Mouse (Mus musculus): ENCODE data around the gene Gpr27. TPM values are rescaled to one million over a fixed set of nuclear protein-coding genes. Genes with fewer than 3 reads are reported as not detected.

The Gpr27 gene
- polyA plus RNA-seq, 1 experiment from 2014 or later = 2.1 TPM

DNA sequence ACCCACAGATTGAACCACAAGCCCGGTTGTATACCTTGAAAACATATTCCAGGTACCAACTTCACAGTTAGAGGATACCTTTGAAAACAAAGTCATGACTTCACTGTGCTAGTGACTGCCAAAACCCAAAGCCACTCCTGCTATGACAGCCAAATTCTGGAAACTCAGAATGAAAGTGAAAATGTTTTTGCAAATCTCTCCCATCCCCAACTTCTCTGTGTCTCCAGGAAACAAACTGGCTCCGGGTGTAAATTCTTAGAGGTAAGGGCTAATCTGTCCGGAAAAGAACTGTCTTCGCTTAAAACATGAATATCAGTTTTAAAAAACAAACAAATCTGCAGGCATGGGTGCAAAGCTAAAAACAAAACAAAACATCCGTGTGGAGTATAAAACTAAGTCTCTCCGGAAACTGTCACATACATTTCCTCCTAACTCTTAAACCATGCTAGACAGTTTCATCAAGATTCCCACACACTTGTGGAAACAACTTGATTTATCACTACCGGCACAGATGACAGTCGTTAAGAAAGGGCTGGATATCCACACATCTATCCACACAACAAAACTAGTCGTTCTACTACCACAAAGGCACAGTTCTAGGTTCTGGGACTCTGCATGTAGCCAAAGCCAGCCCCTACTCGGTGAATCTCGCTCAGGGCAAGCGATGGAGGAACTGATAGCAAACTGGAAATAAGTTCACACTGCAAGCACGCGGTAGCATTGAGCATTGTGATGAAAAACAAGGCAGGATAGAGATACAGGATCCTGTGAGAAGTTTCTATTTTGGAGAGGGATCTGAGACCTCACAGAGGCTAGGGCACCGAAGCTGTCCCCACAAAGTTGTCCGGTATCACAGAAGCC is 26.8 kb upstream of the Gpr27 start:
- WGBS = 35% methylated on average over 16 of the region's 16 CpGs
- Histone ChIP-seq H3K27ac (peak overlapping the region; percentile 96), H3K9me3 (no peaks in the 10 kb centered on the region), H3K4me3 (peak overlapping the region; percentile 88), H3K27me3 (ENCODE audit: insufficient read depth, poor library complexity, severe bottlenecking) (peaks cover 59% of the 10 kb centered on the region), H3K4me1 (replicated peaks) (peaks cover 64% of the 10 kb centered on the region), H3K36me3 (no peaks in the 10 kb centered on the region)
- no peak for DNase-seq (ENCODE audit: low spot score)

DNA sequence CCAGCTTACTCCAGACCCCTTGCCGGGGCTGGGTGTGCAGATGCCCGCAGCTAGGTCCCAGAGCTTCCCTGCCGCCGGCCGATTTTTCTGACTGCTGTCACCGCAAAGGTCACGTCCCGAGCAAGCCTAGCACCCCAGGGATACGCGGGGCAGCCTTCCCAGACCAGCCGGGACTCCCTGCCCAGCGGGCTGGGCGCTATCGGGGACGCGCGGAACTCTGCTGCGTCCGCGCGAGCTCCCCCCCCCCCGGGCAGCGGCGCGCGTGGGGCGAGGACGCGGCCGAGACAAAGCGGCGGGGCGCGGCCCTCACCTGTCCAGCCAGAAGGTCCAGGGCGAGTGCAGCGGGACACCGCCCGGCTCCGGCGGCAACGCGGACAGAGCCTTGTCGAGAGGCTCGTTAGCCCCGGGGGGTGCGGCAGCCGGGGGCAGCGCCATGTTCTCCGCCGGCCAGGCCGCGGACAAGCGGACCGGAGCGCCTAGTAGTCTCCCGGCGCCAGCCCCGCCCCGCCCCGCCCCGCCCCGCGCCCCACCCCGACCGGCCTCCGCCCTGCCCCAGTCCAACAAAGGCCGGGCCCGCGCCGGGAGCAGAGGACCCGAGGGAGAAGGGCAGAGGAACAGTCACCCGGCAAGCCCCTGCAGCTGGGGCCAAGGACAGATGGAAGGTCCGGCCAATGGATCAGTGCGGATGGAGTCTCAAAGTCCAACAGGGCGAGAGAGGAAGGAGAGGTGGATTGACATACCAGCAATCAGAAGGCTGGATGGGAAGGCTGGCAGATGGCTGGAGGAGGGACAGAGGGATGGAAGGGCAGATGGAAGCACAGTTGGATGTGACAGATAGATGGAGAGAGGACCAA is 25.9 kb upstream of the Gpr27 start, which contains the start of the genes Eif4e3 and Gm20696:
Gene Eif4e3 (minus strand): TSS at position 454 of the 854 bp plus-strand sequence.
Gene Gm20696 (minus strand): TSS at position 480 of the 854 bp plus-strand sequence.
- H3K27me3 ChIP-seq (ENCODE audit: insufficient read depth, poor library complexity, severe bottlenecking) = peaks cover 59% of the 10 kb centered on the region
- H3K27ac ChIP-seq = peak within 1 kb of the TSS; percentile 96
- no peaks in the 10 kb centered on the region for H3K9me3 ChIP-seq
- H3K4me3 ChIP-seq = peak within 1 kb of the TSS; percentile 88
- H3K4me1 ChIP-seq (replicated peaks) = peaks cover 64% of the 10 kb centered on the region
- no peaks in the 10 kb centered on the region for H3K36me3 ChIP-seq
- WGBS = under 1% methylated on average over 75 of the region's 75 CpGs
- DNase-seq (ENCODE audit: low spot score) = peak; percentile 82

DNA sequence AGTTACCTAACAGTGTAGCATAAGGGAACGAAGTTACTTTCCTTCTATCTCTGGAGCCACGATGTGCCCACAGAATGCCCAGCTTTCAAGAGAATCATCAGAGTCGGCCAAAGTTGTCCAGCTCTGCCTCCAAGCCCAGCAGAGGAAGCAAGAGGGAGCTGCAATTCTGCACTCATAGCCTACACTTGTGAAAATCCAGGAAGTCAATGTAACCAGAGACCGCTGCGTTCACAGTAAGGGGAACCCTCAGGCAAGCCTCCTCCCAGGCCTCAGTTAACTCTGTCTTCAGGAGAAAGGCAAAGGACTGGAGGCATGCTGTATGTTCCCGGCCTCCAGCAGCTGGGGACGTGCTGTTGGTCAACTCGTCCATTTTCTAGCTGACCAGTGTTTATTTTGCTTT is 25.2 kb upstream of the Gpr27 start:
- peaks cover 59% of the 10 kb centered on the region for H3K27me3 ChIP-seq (ENCODE audit: insufficient read depth, poor library complexity, severe bottlenecking)
- H3K4me1 ChIP-seq (replicated peaks) = peaks cover 64% of the 10 kb centered on the region
- peak overlapping the region; percentile 96 for H3K27ac ChIP-seq
- no peaks in the 10 kb centered on the region for H3K36me3 ChIP-seq
- 43% methylated on average over 8 of the region's 8 CpGs for WGBS
- H3K4me3 ChIP-seq = peak overlapping the region; percentile 88
- DNase-seq (ENCODE audit: low spot score) = peak; percentile 39
- H3K9me3 ChIP-seq = no peaks in the 10 kb centered on the region

DNA sequence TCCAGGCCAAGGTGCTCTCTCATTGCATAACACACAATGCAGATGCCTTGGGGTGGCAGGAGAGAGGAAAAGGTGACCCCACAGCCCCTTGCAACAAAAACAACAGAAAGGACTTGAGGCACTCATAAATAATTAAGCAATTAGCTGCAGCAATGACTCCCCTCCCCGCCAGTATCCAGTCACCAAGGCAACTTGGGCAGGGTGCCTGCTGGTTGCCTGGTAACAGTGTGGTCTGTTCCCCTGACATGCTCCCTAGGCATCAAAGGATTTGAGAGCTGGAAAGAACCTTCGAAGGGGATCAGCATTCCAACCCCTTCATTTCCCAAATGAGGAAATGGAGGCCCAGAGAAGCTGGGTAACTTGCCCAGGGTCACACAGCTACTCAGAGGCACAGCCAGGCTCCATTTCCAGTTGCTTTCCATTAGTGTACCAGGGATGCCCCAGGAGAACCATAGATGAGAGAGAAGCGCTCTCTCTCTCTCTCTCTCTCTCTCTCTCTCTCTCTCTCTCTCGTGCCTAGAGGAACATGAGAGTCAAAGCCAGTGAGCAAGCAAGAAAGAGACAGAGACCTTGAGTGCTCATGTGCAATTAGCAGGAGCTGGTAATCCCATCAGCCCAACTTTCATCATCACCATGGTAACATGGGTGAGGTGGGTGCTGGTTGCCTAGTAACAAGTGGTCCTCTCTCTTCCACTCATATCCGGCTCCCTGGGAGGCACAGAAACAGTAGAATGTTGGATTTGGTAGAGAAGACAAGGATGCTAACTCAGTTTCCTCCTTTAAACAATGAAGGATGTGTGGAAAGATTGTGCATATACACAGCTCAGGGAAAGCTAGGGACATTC is 22.8 kb upstream of the Gpr27 start:
- H3K36me3 ChIP-seq = no peaks in the 10 kb centered on the region
- peak; percentile 49 for DNase-seq (ENCODE audit: low spot score)
- H3K4me3 ChIP-seq = no peak overlapping the region
- H3K4me1 ChIP-seq (replicated peaks) = peaks cover 50% of the 10 kb centered on the region
- no peak overlapping the region for H3K27ac ChIP-seq
- peaks cover 44% of the 10 kb centered on the region for H3K27me3 ChIP-seq (ENCODE audit: insufficient read depth, poor library complexity, severe bottlenecking)
- no peaks in the 10 kb centered on the region for H3K9me3 ChIP-seq
- 37% methylated on average over 5 of the region's 5 CpGs for WGBS

DNA sequence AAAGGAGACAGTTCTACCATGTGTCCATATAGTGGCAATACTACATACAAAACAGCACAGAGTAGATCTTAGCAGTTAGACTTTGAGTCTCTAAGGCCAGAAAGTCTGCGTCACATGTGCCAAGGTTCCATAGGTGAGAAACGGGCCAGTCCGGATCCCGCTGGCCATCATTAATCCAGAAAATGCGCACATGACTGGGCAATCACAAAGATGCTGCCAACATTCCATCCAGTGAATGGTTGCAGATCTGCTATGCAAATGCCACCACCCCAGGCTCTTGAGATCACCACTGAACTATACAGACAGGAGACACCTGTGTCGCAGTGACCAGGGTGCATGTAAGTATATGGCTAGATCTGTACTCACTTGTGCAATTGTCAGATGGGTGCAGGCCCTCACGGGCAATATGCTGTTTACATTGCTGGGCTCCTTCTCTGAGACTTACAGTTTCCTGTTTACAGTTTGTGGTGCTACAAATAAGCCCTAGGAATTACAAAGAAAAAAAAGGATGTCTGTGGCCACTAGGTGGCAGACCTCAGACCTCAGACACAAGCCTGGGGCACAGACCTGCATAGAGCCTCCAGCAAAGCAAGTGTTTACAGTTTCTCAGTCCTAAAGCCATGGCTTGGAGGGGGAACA is 21.9 kb upstream of the Gpr27 start:
- Histone ChIP-seq H3K4me3 (no peak overlapping the region), H3K4me1 (replicated peaks) (peaks cover 43% of the 10 kb centered on the region), H3K9me3 (no peaks in the 10 kb centered on the region), H3K27ac (no peak overlapping the region), H3K27me3 (ENCODE audit: insufficient read depth, poor library complexity, severe bottlenecking) (peaks cover 35% of the 10 kb centered on the region), H3K36me3 (no peaks in the 10 kb centered on the region)
- DNase-seq (ENCODE audit: low spot score) = peak; percentile 49
- WGBS = 78% methylated on average over 7 of the region's 7 CpGs

DNA sequence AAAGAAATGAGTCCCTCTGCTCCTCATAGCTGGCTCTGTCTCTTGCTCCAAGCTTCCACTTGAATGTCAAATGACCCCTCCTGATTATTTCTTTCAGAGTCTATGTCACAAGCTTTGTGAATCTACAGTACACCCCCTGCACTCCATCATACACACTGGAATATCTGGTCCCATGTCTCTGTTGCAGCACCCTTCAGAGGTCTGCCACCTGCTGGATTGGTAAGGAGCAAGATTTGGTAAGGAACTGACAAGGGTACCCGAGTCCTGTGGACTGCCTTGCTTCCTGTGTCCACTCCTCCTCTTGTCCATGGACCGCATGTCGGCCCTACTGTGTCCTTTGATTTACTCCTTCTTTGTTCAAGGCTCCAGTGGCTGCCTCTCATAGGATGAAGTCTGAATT is 20.7 kb upstream of the Gpr27 start:
- Histone ChIP-seq H3K4me3 (no peak overlapping the region), H3K4me1 (replicated peaks) (peaks cover 31% of the 10 kb centered on the region), H3K36me3 (no peaks in the 10 kb centered on the region), H3K27ac (no peak overlapping the region), H3K27me3 (ENCODE audit: insufficient read depth, poor library complexity, severe bottlenecking) (peaks cover 27% of the 10 kb centered on the region), H3K9me3 (no peaks in the 10 kb centered on the region)
- DNase-seq (ENCODE audit: low spot score) = no peak
- WGBS = 71% methylated on average over 3 of the region's 3 CpGs

DNA sequence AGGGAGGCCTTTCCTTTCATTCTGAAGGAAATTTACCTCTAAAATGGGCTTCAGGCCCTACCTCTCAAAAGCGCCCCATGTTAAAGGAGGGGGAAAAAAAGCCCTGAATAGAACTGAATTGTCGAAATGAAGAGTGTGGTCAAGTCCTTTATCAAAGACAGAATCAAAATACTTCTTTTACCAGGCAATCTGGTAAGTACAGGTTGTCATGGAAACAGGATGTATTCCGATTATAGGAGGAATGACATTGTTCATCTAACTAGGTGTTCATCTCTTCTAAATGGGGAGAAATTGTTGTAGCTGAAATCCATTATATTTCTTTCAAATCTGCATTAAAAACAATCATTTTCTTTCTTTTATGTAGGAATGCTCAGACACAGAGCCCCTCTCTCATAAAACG is 18.0 kb upstream of the Gpr27 start:
- no peaks in the 10 kb centered on the region for H3K36me3 ChIP-seq
- H3K27me3 ChIP-seq (ENCODE audit: insufficient read depth, poor library complexity, severe bottlenecking) = no peaks in the 10 kb centered on the region; the same call in 1 of the 2 replicates
- WGBS = 79% methylated on average over 4 of the region's 4 CpGs

DNA sequence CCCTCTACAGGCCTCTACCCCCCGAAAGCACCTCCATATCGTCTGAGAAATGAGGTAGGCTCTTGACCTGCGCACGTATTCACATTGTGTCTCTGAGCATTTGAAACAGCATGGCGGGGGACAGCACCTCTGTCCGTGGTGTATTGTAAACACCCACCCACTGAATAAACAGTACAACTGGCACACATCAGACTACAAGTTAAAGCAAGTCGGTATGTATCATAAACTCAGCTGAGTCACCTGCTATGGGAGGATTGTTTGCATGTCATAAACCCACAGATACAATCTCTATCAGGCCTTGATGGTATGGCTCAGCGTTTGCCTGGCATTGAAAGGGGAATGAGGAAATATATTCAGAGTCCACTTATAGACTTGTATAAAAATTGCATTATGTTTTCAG is 15.2 kb upstream of the Gpr27 start:
- no peak overlapping the region for H3K4me3 ChIP-seq
- H3K9me3 ChIP-seq = no peaks in the 10 kb centered on the region
- H3K27me3 ChIP-seq (ENCODE audit: insufficient read depth, poor library complexity, severe bottlenecking) = no peaks in the 10 kb centered on the region
- 92% methylated on average over 8 of the region's 8 CpGs for WGBS
- no peaks in the 10 kb centered on the region for H3K36me3 ChIP-seq
- no peak overlapping the region for H3K27ac ChIP-seq
- no peak for DNase-seq (ENCODE audit: low spot score)
- H3K4me1 ChIP-seq (replicated peaks) = 0 out of 2 replicates have a peak, but pooled peaks cover 4% of the 10 kb centered on the region

More for the DNA sequence above, 18.0 kb upstream of the Gpr27 start:
- Histone ChIP-seq H3K27ac (no peak overlapping the region), H3K4me3 (no peak overlapping the region), H3K4me1 (replicated peaks) (peaks cover 16% of the 10 kb centered on the region), H3K9me3 (no peaks in the 10 kb centered on the region)
- no peak for DNase-seq (ENCODE audit: low spot score)

DNA sequence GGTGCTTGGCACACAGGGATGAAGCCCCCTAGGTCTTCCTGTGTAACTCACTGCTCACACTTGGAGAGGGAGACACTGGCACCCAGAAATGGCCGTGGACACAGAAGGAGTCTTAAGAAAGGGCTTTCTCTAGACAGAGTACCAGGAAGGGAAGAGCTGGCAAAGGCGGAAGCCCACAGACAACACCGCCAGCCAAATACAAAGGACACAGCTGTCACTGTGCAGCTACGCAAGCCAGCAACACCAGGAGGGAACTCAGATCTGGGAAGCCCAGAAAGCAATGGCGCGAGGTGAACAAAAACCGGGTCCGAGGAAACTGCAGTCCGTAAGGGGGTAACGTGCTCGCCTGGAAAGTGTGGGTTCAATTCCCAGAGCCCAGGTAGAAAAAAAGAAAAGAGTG is 14.4 kb upstream of the Gpr27 start:
- no peak for DNase-seq (ENCODE audit: low spot score)
- WGBS = 79% methylated on average over 11 of the region's 11 CpGs
- Histone ChIP-seq H3K27ac (no peak overlapping the region), H3K9me3 (no peaks in the 10 kb centered on the region), H3K36me3 (no peaks in the 10 kb centered on the region), H3K27me3 (ENCODE audit: insufficient read depth, poor library complexity, severe bottlenecking) (no peaks in the 10 kb centered on the region), H3K4me1 (replicated peaks) (0 out of 2 replicates have a peak, but pooled peaks cover 4% of the 10 kb centered on the region), H3K4me3 (no peak overlapping the region)

DNA sequence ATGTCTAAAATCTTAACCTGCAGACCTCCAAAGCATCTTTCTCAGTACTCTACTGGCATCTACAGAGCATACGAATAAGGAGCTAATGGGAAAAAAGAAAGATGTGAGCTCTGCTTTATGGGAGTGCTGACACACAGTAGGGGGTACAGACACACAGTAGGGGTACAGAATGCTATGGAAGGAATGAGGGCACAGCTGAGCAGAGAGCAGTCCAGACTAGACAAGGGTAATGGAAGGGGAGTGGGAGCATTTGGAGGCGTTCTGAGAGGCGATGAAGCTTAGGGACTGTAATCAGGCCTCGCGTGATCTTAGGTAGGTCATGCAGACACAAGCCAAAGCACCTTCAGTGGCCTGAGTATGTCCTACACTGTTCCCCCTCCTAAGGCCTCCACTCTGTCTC is 8.5 kb upstream of the Gpr27 start:
- no peaks in the 10 kb centered on the region for H3K36me3 ChIP-seq
- H3K27me3 ChIP-seq (ENCODE audit: insufficient read depth, poor library complexity, severe bottlenecking) = 0 out of 2 replicates have a peak, but pooled peaks cover 7% of the 10 kb centered on the region

DNA sequence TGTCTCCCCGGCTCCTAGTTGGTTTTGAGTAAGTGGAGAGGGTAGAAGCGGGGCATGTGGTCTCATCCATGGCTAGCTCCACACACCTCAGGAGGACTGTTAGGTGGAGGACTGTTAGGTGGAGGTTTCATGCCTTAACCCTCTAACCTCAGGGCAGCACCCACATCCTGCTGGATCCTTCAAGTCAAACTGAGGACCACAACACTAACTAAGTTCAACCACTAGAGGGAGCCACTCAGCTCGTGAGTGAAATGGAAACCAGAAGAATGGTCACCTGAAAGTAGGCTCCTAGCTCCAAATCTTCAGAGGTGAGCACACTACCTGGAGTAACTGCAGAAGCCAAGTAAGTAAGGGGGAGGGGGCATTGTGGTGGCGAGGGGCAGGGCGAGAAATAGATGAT is 7.6 kb upstream of the Gpr27 start:
- Histone ChIP-seq H3K4me3 (no peak overlapping the region), H3K9me3 (no peaks in the 10 kb centered on the region), H3K4me1 (replicated peaks) (no peaks in the 10 kb centered on the region), H3K36me3 (no peaks in the 10 kb centered on the region), H3K27ac (no peak overlapping the region), H3K27me3 (ENCODE audit: insufficient read depth, poor library complexity, severe bottlenecking) (peaks cover 12% of the 10 kb centered on the region)
- DNase-seq (ENCODE audit: low spot score) = no peak
- WGBS = 55% methylated on average over 5 of the region's 5 CpGs

More for the DNA sequence above, 8.5 kb upstream of the Gpr27 start:
- no peak for DNase-seq (ENCODE audit: low spot score)
- no peaks in the 10 kb centered on the region for H3K9me3 ChIP-seq
- H3K27ac ChIP-seq = no peak overlapping the region
- H3K4me3 ChIP-seq = no peak overlapping the region
- H3K4me1 ChIP-seq (replicated peaks) = no peaks in the 10 kb centered on the region
- 86% methylated on average over 5 of the region's 5 CpGs for WGBS

DNA sequence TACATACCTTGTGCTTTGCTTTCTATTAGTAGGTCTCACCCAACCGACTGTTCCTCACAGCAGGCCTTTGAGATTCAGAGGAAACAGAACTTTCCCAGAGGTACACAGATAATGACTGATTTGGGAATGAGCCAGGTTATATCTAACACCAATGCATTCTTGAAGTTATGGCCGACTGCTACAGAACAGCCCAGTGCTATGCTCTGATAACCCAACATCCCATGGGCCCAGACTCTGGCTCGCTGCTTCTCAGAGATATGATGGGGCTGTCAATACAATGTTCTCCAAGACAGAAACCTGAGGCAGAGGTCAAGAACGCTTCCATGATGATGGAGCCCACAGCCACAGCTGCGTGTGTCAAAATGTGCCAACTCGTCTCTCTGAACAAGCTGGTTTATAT is 4.0 kb upstream of the Gpr27 start:
- WGBS = 87% methylated on average over 6 of the region's 6 CpGs
- Histone ChIP-seq H3K27me3 (ENCODE audit: insufficient read depth, poor library complexity, severe bottlenecking) (peaks cover 48% of the 10 kb centered on the region), H3K9me3 (no peaks in the 10 kb centered on the region), H3K36me3 (no peaks in the 10 kb centered on the region), H3K4me1 (replicated peaks) (peaks cover 16% of the 10 kb centered on the region), H3K4me3 (no peak overlapping the region), H3K27ac (no peak overlapping the region)
- no peak for DNase-seq (ENCODE audit: low spot score)

Data from hindbrain, embryonic 10.5 days (tissue).